Mouse (Mus musculus) midbrain, embryonic 16.5 days (tissue): ENCODE measurements around the gene Dnajb2. TPM values are rescaled to one million over a fixed set of nuclear protein-coding genes. Genes with fewer than 3 reads are reported as not detected.

Source experiments
- ATAC-seq: fragments of 200-750 bp; cut with Nextera tagmentation; 2 replicates; pipeline ENCODE4 v1.8.0; 2017; ENCODE audit warnings: moderate TSS enrichment
- H3K27ac ChIP-seq: fragments of 300-500 bp; sonication (generic); 2 replicates; pipeline ENCODE4 v1.5.1; 2014; ENCODE audit warnings: mild to moderate bottlenecking, low read length, mixed read lengths
- H3K27me3 ChIP-seq: fragments of 300-500 bp; sonication (generic); 2 replicates; pipeline ENCODE4 v1.6.1; 2014; ENCODE audit warnings: low read depth, low read length, mixed read lengths; ENCODE audit not compliant: control insufficient read depth, insufficient read depth
- H3K36me3 ChIP-seq: fragments of 300-500 bp; sonication (generic); 2 replicates; pipeline ENCODE4 v1.6.1; 2014; ENCODE audit warnings: mild to moderate bottlenecking, low read length, moderate library complexity, mixed read lengths; ENCODE audit not compliant: control insufficient read depth, insufficient read depth
- H3K4me1 ChIP-seq: fragments of 300-500 bp; sonication (generic); 2 replicates; pipeline ENCODE4 v1.6.1; 2014; ENCODE audit warnings: mild to moderate bottlenecking, low read length, mixed read lengths; ENCODE audit not compliant: control insufficient read depth, insufficient read depth
- H3K4me2 ChIP-seq: fragments of 300-500 bp; sonication (generic); 2 replicates; pipeline ENCODE4 v1.6.1; 2014; ENCODE audit warnings: mild to moderate bottlenecking, low read length, mixed read lengths
- H3K4me3 ChIP-seq: fragments of 300-500 bp; sonication (generic); 2 replicates; pipeline ENCODE4 v1.5.1; 2014; ENCODE audit warnings: low read depth, mild to moderate bottlenecking, low read length, moderate library complexity, mixed read lengths
- H3K9ac ChIP-seq: fragments of 300-500 bp; sonication (generic); 2 replicates; pipeline ENCODE4 v1.6.1; 2014; ENCODE audit warnings: low read depth, low read length, mixed read lengths
- H3K9me3 ChIP-seq: fragments of 300-500 bp; sonication (generic); replicated peaks from 2 replicates; pipeline ENCODE4 v1.6.1; 2014; ENCODE audit warnings: mild to moderate bottlenecking, low read length, mixed read lengths; ENCODE audit not compliant: control insufficient read depth, poor library complexity, severe bottlenecking
- WGBS: fragments of 180-500 bp; shearing (Covaris S2); extraction: QIAGEN DNeasy Blood & Tissue Kit; methylation state at CpG from one replicate; pipeline ENCODE4 v1.1.7; 2014; 5-methylcytosine and 5-hydroxymethylcytosine counted together
- polyA plus RNA-seq: library from polyadenylated mRNA; unstranded; fragments of >200 nt; fragmentation: Nextera tagmentation; extraction: Ambion mirVana; gene quantifications from 2 replicates; pipeline ENCODE4 v1.2.1, GENCODE M21; 2015

Dnajb2 gene
- polyA plus RNA-seq, 1 experiment from 2014 or later, result 84.3 TPM

DNA sequence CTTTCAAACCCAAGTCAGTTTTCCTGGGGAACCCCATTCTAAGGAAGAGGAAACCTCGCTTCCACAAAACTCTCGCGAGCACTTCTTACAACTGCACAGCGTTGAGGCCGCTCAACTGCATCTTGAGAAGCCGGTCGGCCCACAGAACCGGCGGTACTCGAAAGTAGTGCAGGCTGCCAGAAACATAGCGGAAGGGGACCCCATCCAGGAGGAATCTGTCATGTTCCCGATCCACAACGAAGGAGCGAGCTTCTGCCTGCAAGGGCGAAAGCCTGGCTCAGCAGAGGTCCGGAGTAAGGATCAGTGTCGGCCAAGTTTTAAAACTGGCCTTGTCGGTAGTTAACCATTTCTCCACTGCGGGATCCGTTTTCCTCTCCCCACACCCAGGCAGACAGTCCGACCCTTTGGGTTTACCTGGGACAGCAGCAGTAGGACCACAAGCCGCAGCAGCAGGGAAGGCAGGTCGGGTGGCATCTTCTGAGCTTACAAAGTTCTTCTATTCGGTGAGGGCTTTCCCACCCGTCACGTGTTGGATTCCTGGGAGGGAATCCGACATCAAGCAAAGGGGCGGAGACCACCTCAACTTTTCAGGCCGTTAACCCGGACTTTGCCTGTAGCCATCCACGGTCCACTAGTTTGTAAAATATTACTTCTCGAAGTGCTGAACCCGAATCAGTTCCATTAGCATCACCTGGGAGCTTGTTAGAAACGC, 27.1 kb upstream of the Dnajb2 start:
- Histone ChIP-seq H3K4me2 (peak overlapping the region; percentile 50), H3K27me3 (no peaks in the 10 kb centered on the region), H3K4me3 (peak overlapping the region; percentile 24), H3K9me3 (no peaks in the 10 kb centered on the region), H3K9ac (peak overlapping the region; percentile 58), H3K27ac (no peak overlapping the region), H3K4me1 (peaks cover 41% of the 10 kb centered on the region), H3K36me3 (peaks cover 4% of the 10 kb centered on the region)
- no peak for ATAC-seq
- 13% methylated on average over 34 of the region's 34 CpGs for WGBS

DNA sequence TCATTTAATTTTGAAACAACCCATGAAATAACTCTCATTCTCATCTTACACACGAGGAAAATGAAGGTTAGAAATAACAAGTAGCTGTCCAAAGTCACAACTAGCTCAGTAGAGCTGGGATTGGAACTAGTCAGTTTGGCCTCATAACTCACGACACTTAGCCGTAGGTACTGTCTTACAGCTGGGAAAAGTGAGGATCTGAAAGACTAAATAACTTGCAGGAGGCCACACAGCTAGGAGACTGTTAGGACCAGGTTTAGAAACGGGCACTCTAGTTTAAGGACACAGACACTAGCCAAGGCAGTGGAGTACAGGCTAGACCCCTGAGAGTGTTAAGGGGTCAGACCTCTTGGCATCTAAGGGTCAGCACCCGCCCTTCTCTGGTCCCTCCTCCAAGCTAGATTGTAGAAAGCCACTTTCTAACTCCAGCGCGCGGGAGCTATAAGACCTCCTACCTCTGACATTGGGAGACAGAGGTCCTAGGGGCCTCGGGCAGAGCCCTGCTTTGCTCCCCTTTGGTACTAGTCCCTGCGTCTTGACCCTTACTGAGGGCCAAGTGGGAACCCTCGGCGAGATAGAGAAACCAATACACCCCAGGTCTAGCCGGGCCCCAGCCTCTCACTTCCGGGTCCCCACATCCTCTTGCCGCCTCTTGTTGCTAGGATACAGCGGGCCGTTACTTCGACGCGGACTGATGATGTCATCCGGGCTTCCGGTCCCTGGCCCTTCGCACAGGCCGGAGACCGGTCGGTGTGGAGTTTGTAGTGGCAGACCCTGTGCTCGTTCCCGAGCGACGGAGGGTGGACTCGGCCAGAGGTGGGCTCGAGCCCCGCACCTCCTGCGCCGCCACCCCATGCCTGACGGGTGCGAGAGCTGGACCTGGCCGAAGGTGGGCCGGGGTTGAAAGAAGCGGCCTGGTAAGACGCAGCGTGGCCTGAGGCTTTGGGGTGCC, 25.8 kb upstream of the Dnajb2 start, which contains the start of the genes Glb1l and Stk16:
TSS of gene Glb1l (minus strand) at position 678 of the 952 bp plus-strand sequence.
TSS of gene Stk16 (plus strand) at position 703 of the 952 bp plus-strand sequence.
- Histone ChIP-seq H3K4me1 (peaks cover 41% of the 10 kb centered on the region), H3K4me3 (peak within 1 kb of the TSS; percentile 69), H3K27me3 (no peaks in the 10 kb centered on the region), H3K27ac (peak within 1 kb of the TSS; percentile 9; the same call in 1 of the 2 replicates), H3K9me3 (no peaks in the 10 kb centered on the region), H3K9ac (peak within 1 kb of the TSS; percentile 85), H3K36me3 (peaks cover 9% of the 10 kb centered on the region), H3K4me2 (peak within 1 kb of the TSS; percentile 98)
- WGBS, result 6% methylated on average over 42 of the region's 42 CpGs
- ATAC-seq, result peak; percentile 96

DNA sequence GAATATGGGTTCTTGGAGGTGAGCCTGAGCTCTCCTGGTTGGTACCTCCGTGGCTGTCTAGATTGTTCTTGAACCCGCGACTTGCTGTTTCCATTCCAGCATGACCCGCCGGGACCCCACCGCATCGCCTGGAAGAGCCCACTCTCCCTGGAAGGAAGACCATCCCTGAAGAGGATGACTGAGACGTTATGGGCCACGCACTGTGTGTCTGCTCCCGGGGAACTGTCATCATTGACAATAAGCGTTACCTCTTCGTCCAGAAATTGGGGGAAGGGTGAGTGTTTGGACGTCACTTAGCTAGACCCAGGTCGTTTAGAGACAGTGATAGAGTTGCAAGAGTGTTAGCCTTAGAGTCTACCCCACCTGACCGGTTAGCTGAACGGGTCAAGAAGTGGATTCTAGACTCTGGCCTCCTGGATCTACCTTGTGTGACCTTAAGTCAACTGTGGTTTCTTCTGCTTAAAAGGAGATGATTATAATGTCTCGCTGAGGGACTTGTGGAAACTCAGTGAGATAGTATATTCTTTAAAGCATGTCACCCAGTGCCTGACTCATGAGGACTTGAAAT, 25.0 kb upstream of the Dnajb2 start:
- Histone ChIP-seq H3K9ac (peak overlapping the region; percentile 85), H3K36me3 (peaks cover 9% of the 10 kb centered on the region), H3K4me2 (peak overlapping the region; percentile 98), H3K27me3 (no peaks in the 10 kb centered on the region), H3K4me1 (peaks cover 41% of the 10 kb centered on the region), H3K9me3 (no peaks in the 10 kb centered on the region), H3K4me3 (peak overlapping the region; percentile 69), H3K27ac (no peak overlapping the region)
- WGBS, result 12% methylated on average over 17 of the region's 17 CpGs
- peak; percentile 36; the same call in 1 of the 2 replicates for ATAC-seq

DNA sequence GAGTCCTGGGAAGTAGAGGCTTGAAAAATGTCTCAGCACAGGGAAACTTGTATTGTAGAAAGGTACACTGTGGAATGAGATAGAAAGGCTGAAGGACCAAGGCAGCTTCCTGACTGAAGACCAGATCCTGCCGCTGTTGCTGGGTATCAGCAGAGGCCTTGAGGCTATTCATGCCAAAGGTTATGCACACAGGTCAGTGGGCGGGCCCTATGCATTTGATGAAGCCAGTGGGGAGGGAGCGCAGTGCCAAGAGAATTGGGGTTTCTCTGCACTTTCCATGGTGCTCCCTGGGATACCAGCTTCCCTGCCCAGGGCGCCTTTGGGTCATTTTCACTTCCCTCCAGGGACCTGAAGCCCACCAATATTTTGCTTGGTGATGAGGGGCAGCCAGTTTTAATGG, 23.7 kb upstream of the Dnajb2 start:
- H3K27me3 ChIP-seq, result 0 out of 2 replicates have a peak, but pooled peaks cover 6% of the 10 kb centered on the region
- H3K36me3 ChIP-seq, result peaks cover 9% of the 10 kb centered on the region
- no peak overlapping the region for H3K4me2 ChIP-seq
- WGBS, result 86% methylated on average over 4 of the region's 4 CpGs
- H3K27ac ChIP-seq, result no peak overlapping the region
- H3K9ac ChIP-seq, result no peak overlapping the region
- H3K4me3 ChIP-seq, result no peak overlapping the region
- no peak for ATAC-seq
- no peaks in the 10 kb centered on the region for H3K9me3 ChIP-seq
- H3K4me1 ChIP-seq, result peaks cover 41% of the 10 kb centered on the region

GRCm38 (mm10) chr1:75213096-75213495, 23.1 kb upstream of the Dnajb2 start:
- ATAC-seq, result no peak
- H3K4me2 ChIP-seq, result no peak overlapping the region
- no peak overlapping the region for H3K27ac ChIP-seq
- peaks cover 40% of the 10 kb centered on the region for H3K4me1 ChIP-seq
- H3K27me3 ChIP-seq, result peaks cover 10% of the 10 kb centered on the region; the same call in 1 of the 2 replicates
- peaks cover 9% of the 10 kb centered on the region for H3K36me3 ChIP-seq
- H3K9me3 ChIP-seq, result no peaks in the 10 kb centered on the region
- 94% methylated on average over 7 of the region's 7 CpGs for WGBS
- H3K9ac ChIP-seq, result no peak overlapping the region
- H3K4me3 ChIP-seq, result no peak overlapping the region

DNA sequence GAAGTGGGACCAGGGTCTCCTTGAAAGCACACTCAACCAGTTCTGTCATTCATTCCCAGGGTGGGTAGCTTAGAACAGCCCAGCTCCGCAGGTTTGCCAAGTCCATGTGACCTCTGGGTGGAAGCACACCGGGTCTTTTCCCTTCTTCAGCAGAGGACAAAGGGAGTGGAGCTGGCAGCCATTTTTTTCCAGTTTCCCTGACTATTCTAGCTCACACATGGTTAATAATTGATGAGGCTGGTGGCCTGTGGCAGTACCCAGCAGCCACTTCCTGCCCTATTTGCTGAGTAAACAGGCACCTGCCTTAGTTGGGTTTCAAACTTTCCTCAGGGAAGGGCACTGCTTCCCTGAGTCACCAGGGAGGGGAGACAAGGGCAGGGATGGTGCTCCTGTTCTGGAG, 21.8 kb upstream of the Dnajb2 start:
- Histone ChIP-seq H3K4me2 (no peak overlapping the region), H3K36me3 (peaks cover 9% of the 10 kb centered on the region), H3K27me3 (peaks cover 16% of the 10 kb centered on the region; the same call in 1 of the 2 replicates), H3K4me3 (no peak overlapping the region), H3K9ac (no peak overlapping the region), H3K27ac (no peak overlapping the region), H3K4me1 (peaks cover 35% of the 10 kb centered on the region), H3K9me3 (no peaks in the 10 kb centered on the region)
- ATAC-seq, result no peak
- WGBS, result 91% methylated on average over 2 of the region's 2 CpGs

DNA sequence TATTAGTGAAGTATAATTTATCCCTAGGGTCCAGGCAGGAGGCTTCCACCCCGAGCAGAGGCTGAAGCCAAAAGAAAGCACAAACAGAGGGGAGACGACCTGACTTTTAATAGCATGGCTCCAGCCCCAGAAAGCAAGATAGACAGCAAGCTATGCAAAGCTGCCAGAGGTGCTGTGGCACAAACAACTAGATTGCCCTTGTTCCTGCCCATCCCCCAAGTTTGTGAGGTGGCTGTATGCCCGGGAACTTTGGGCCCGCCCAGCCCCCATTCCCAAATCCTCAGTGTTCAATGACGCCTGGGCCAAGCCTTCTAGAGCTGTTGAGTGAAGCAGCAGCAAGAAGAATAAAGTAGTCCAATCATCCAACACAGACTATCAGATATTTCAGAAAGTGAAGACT, 21.3 kb upstream of the Dnajb2 start:
- Histone ChIP-seq H3K4me3 (no peak overlapping the region), H3K36me3 (peaks cover 9% of the 10 kb centered on the region), H3K27me3 (peaks cover 18% of the 10 kb centered on the region), H3K27ac (no peak overlapping the region), H3K4me1 (peaks cover 33% of the 10 kb centered on the region), H3K4me2 (no peak overlapping the region), H3K9ac (no peak overlapping the region), H3K9me3 (no peaks in the 10 kb centered on the region)
- ATAC-seq, result no peak
- 78% methylated on average over 5 of the region's 5 CpGs for WGBS

DNA sequence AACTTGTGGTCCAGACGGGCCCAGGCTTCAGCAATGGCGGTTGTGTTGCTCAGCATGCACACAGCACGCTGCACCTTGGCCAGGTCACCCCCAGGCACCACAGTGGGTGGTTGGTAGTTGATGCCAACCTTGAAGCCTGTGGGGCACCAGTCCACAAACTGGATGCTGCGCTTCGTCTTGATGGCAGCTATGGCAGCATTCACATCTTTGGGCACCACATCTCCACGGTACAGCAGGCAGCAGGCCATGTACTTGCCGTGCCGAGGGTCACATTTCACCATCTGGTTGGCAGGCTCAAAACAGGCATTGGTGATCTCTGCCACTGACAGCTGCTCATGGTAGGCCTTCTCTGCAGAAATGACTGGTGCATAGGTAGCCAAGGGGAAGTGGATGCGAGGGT, 20.4 kb upstream of the Dnajb2 start:
- Histone ChIP-seq H3K27me3 (peaks cover 27% of the 10 kb centered on the region), H3K4me3 (no peak overlapping the region), H3K9me3 (no peaks in the 10 kb centered on the region), H3K4me2 (no peak overlapping the region), H3K27ac (no peak overlapping the region), H3K4me1 (peaks cover 31% of the 10 kb centered on the region), H3K36me3 (peaks cover 9% of the 10 kb centered on the region), H3K9ac (no peak overlapping the region)
- no peak for ATAC-seq
- WGBS, result 94% methylated on average over 9 of the region's 9 CpGs
